Mouse (Mus musculus): ENCODE results near the gene Hist1h2ae.

GRCm38 (mm10) chr13:23551931-23552914 lies 18.8 kb downstream of the Hist1h2ae start:
- TF ChIP-seq POLR2A (IDR thresholded peaks at IDR 0.05; ENCODE audit: low read depth, low read length) (no peak), CTCF (IDR thresholded peaks at IDR 0.05; ENCODE audit: extremely low read depth, insufficient read length, insufficient replicate concordance, low read depth, low read length) (no peak)

Measured in small intestine, adult 2 months (tissue).